Mouse (Mus musculus) erythroblast, embryonic 14.5 days (primary cell): ENCODE results near the gene Slc44a2. TPM values are rescaled to one million over a fixed set of nuclear protein-coding genes. Genes with fewer than 3 reads are reported as not detected.

Experiments
- H3K27me3 ChIP-seq: 2 replicates; pipeline ENCODE4 v1.6.1; 2012; ENCODE audit warnings: inconsistent platforms; ENCODE audit not compliant: control insufficient read depth
- H3K36me3 ChIP-seq: 2 replicates; pipeline ENCODE4 v1.6.1; 2012; ENCODE audit warnings: mild to moderate bottlenecking, inconsistent platforms; ENCODE audit not compliant: control insufficient read depth
- H3K4me1 ChIP-seq: 2 replicates; pipeline ENCODE4 v1.6.1; 2012; ENCODE audit warnings: inconsistent platforms; ENCODE audit not compliant: control insufficient read depth
- H3K4me3 ChIP-seq: replicated peaks from 2 replicates; pipeline ENCODE3; 2012; ENCODE audit warnings: moderate library complexity, mild to moderate bottlenecking, inconsistent platforms
- H3K9me3 ChIP-seq: 2 replicates; pipeline ENCODE4 v1.6.1; 2012; ENCODE audit warnings: low read length, inconsistent platforms, mixed read lengths; ENCODE audit not compliant: control insufficient read depth
- GATA1 ChIP-seq: IDR thresholded peaks from 2 replicates; pipeline ENCODE4 v1.6.1; 2012; ENCODE audit warnings: low read length, inconsistent platforms, mixed read lengths
- TAL1 ChIP-seq: IDR thresholded peaks from 3 replicates; pipeline ENCODE4 v1.6.1; 2012; ENCODE audit warnings: low read length, inconsistent platforms, mixed read lengths
- polyA plus RNA-seq: library from polyadenylated mRNA; stranded (reverse); fragments of >175 nt; gene quantifications from 2 replicates; pipeline ENCODE4 v1.2.3, GENCODE M21; 2012

The Slc44a2 gene
- polyA plus RNA-seq, 1 experiment: 0.82 TPM

DNA sequence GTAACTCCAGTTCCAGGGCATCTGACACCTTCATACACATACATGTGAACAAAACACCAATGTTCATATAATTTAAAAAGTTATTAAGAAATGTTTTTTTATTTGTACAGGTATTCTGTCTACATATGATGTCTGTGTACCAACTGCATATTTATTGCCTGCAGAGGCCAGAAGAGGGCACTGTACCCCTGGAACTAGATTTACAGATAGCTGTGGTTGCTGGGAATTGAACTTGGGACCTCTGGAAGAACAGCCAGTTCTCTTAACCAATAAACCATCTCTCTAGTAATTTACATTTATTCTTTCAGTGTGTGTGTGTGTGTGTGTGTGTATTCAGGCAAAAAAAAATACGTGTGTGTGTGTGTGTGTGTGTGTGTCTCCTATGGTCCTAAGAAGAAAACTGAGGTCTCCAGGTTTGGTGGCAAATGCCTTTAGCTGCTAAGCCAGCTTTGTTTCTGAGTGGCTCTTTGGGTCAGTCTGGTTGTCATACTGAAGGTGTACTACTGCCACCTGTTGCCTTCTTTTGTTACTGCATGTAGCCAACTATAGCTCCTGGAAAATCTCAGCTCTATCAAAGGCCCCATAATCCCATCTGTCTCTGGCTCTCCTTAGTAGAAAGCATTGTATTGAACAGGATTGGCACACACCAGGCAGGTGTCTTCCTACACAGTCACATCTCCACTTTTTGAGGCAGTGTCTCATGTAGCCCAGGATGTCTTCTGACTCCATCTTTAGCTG lies 36.7 kb downstream of the Slc44a2 start:
- peaks cover 13% of the 10 kb centered on the region for H3K4me1 ChIP-seq
- no peaks in the 10 kb centered on the region for H3K9me3 ChIP-seq
- H3K27me3 ChIP-seq: peaks cover 10% of the 10 kb centered on the region
- no peak for TF ChIP-seq TAL1
- TF ChIP-seq GATA1: no peak
- H3K36me3 ChIP-seq: peaks cover 4% of the 10 kb centered on the region
- no peak overlapping the region for H3K4me3 ChIP-seq

DNA sequence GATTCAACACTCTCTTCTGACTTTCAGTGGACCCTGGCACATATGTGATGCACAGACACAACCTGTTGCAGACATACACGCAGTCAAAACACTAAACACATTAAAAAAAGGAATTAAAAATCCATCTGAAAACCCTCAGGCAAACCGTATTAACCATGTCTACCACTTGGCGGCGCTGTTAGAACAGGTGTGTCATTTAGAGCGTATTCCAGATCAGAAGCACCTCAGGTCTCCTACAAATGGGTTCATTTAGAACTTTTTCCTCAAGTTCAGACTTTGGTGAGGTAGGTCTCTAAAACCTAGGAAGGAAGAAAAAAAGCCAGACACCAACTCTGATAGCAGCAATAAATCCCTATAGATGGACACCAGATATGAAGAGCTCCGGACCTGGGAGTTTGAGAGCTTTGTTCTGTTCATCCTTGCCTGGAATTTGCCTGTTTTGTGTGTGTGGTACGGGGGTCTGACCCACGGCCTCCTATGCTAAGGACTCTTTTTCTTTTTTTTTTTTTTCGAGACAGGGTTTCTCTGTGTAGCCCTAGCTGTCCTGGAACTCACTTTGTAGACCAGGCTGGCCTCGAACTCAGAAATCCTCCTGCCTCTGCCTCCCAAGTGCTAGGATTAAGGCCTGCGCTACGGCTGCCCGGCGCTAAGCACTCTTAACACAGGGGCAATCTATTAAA lies 46.2 kb downstream of the Slc44a2 start:
- Histone ChIP-seq H3K9me3 (no peaks in the 10 kb centered on the region), H3K36me3 (peaks cover 3% of the 10 kb centered on the region), H3K4me1 (peaks cover 36% of the 10 kb centered on the region), H3K27me3 (peaks cover 9% of the 10 kb centered on the region), H3K4me3 (peak overlapping the region; percentile 77)
- TF ChIP-seq GATA1 (no peak), TAL1 (no peak)

DNA sequence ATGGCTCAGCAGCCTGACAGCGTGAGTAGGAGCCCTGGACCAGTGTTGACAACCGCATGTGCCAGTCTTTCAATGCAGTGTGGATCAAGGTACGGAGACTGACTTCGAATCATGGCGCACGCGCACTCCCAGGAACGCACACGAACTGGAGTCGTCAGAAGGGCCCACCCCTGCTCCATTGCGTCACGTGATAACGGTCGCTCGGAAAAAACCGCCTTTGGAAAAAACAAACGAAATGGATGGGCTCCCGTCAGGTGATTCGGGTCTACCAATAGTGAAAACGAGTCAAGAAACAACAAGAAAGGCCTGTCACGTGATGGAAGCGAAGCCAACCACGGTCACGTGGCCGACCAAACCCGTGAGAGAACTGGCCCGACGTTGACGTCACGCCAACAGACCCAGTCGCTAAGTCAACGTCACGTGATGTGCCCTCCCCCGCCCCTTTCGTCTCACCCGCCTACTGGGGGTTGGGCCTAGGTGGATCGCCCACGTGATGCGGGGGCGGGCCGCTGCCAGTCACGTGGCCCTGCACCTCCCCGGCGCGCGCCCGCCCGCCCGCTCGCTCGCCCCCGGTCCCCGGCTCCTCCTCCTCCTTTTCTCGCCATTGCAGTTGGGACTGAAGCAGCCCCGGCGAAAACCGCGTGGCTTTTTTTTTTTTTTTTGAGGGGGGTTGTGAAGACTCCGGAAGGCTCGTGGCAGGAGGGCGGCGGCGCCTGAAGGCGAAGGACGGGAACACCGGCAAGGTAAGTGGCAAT lies 47.0 kb downstream of the Slc44a2 start, which contains the start of gene Ilf3:
Gene Ilf3, plus strand, starts transcription at position 515 of the 755 bp plus-strand sequence.
- TF ChIP-seq TAL1 (no peak), GATA1 (no peak)
- H3K9me3 ChIP-seq: no peaks in the 10 kb centered on the region
- peak within 1 kb of the TSS; percentile 77 for H3K4me3 ChIP-seq
- H3K36me3 ChIP-seq: peaks cover 11% of the 10 kb centered on the region
- peaks cover 38% of the 10 kb centered on the region for H3K4me1 ChIP-seq
- peaks cover 5% of the 10 kb centered on the region for H3K27me3 ChIP-seq

DNA sequence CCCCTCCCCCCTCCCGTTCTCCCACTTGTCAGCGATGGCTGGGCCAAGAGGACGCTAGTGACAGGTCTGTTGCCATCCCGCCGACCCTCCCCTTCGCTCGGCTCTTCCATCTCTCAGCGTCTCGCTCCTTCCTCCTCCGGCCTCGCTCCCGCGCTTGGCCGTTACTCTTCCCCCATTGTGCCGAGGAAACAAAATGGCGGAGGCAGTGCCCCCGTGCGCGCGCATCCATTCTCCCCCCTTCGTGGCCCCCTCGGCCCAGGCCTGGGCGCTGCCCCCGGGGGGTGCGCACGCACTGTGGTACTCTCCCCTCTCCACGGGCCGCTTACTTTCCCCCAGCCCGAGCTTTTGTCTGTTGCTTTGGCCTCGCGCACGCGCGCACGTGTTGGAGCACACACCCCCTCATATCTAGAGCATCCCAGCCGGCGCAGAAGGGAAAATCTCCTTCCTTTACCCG lies 47.7 kb downstream of the Slc44a2 start:
- H3K4me1 ChIP-seq: peaks cover 39% of the 10 kb centered on the region
- peaks cover 2% of the 10 kb centered on the region for H3K27me3 ChIP-seq
- TF ChIP-seq TAL1 (no peak), GATA1 (no peak)
- no peaks in the 10 kb centered on the region for H3K9me3 ChIP-seq
- peaks cover 17% of the 10 kb centered on the region for H3K36me3 ChIP-seq
- peak overlapping the region; percentile 77 for H3K4me3 ChIP-seq

DNA sequence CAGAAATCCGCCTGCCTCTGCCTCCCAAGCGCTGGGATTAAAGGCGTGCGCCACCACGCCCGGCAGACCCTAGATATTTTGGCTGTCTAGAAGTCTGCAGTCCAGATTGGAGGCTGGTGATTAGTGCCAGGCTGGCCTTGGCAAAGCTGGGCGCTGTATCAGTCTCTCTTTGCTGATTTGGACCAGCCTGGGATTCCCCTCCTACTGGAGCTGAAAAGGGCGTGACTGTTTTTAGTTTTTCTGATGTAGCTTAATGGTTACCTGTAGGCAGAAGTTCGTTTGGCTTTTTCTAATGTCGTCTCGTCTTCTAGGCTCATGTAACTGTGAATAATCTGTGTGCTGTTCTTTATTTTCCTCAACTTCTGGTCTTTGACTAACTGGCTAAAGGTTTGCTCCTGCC lies 48.6 kb downstream of the Slc44a2 start:
- H3K27me3 ChIP-seq: peaks cover 2% of the 10 kb centered on the region
- H3K4me3 ChIP-seq: peak overlapping the region; percentile 77

DNA sequence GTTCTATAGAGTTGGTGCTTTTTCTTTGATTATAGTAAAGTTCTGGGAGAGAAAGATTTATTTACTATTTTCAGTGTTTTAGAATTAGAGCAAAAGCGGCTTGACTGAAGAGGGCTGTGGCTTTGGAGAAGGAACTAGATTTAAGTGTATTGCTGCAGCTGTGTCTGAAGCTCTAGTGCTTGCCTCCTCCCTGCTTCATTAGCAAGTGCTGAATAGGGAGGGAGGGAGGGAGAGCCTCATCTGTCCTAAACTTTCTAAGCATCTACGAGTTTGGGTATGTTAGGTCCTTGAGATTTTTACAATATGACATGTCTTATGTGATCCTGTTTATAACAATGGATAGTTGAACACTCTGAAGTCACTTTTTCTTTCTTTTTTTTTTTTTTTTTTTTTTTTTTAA lies 50.4 kb downstream of the Slc44a2 start:
- Histone ChIP-seq H3K36me3 (peaks cover 27% of the 10 kb centered on the region), H3K4me1 (peaks cover 44% of the 10 kb centered on the region), H3K4me3 (no peak overlapping the region), H3K27me3 (no peaks in the 10 kb centered on the region), H3K9me3 (no peaks in the 10 kb centered on the region)
- TF ChIP-seq GATA1 (no peak), TAL1 (no peak)

More for the DNA sequence above, 48.6 kb downstream of the Slc44a2 start:
- H3K36me3 ChIP-seq: peaks cover 21% of the 10 kb centered on the region
- TF ChIP-seq TAL1: no peak
- no peak for TF ChIP-seq GATA1
- peaks cover 41% of the 10 kb centered on the region for H3K4me1 ChIP-seq
- H3K9me3 ChIP-seq: no peaks in the 10 kb centered on the region

DNA sequence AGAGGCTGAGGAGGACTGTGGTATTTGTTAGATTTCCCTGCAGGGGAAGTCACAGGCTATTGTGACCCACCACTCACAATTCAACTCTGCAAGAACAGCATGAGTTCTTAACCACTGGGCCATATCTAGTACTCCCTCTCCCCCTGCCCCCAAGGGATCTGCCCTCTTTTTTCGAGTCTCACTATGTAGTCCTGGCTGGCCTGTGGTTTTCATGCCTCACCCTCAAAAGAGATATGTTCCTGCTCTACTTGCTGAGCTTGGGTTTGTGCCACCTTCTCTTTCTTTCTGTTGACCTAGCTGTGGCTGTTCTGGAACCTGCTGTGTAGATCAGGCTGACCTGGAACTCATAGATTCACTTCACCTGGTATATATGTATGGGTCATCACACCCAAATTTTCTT lies 52.0 kb downstream of the Slc44a2 start:
- H3K4me3 ChIP-seq: no peak overlapping the region
- H3K36me3 ChIP-seq: peaks cover 37% of the 10 kb centered on the region
- no peaks in the 10 kb centered on the region for H3K27me3 ChIP-seq
- TF ChIP-seq GATA1 (no peak), TAL1 (no peak)
- H3K9me3 ChIP-seq: no peaks in the 10 kb centered on the region
- H3K4me1 ChIP-seq: peaks cover 37% of the 10 kb centered on the region

DNA sequence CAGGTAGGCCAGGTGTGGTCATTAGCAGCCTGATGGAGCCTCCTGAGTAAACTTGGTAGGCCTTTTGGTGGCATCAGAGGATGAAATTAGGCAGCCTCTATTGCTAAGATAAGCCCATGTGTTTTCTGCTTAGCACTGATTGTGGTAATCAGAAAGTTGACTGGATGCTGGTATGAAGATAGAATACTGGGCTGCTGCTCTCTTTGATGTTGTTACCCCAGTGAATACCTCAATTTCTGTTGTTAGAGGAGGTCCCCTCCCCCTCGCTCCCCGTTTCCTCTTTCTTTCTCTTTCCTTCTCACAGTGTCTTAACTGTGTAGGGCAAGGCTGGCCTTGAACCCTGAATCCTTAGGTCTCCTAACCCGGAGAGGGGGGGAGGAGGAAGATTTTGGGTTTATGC lies 58.7 kb downstream of the Slc44a2 start:
- H3K4me3 ChIP-seq: no peak overlapping the region
- H3K9me3 ChIP-seq: no peaks in the 10 kb centered on the region
- H3K4me1 ChIP-seq: peaks cover 55% of the 10 kb centered on the region
- TF ChIP-seq GATA1 (no peak), TAL1 (0 out of 3 replicates have a peak, but pooled peaks have one; percentile 21)
- H3K36me3 ChIP-seq: peaks cover 53% of the 10 kb centered on the region
- H3K27me3 ChIP-seq: no peaks in the 10 kb centered on the region

DNA sequence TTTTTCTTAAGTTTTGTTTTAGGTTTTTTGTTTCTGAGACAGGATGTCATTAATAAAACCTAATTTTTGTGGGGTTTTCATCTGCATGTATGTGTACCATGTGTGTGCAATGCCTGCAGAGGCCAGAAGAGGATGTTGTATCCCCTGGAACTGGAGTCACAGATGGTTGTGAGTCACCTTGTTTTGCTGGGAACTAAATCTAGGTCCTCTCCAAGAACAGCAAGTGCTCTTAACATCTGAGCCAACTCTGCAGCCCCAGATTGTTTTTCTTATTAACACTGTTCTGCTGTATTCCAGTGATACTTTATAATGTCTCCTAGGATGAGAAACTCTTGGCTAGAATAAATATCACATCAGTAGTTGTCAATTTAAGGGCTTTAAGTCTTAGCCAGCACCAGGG lies 60.4 kb downstream of the Slc44a2 start:
- Histone ChIP-seq H3K4me1 (peaks cover 62% of the 10 kb centered on the region), H3K4me3 (no peak overlapping the region), H3K27me3 (no peaks in the 10 kb centered on the region), H3K9me3 (no peaks in the 10 kb centered on the region), H3K36me3 (peaks cover 56% of the 10 kb centered on the region)
- TF ChIP-seq TAL1 (no peak), GATA1 (no peak)
